Mouse (Mus musculus) midbrain, embryonic 14.5 days (tissue): ENCODE results near the gene Adamts14. TPM values are rescaled to one million over a fixed set of nuclear protein-coding genes. Genes with fewer than 3 reads are reported as not detected.
A peak's percentile ranks its signal among the peaks of the same experiment; 100 is the strongest.

Experiments used
- ATAC-seq: fragments of 200-750 bp; cut with Nextera tagmentation; 2 replicates; pipeline ENCODE4 v1.8.0; 2017; ENCODE audit warnings: moderate number of reproducible peaks, moderate library complexity; ENCODE audit not compliant: low FRiP score, low TSS enrichment
- DNase-seq: peaks from one replicate; pipeline ENCODE4 v3.0.0-alpha.2; 2015
- H3K27ac ChIP-seq: fragments of 300-500 bp; sonication (generic); replicated peaks from 2 replicates; pipeline ENCODE4 v1.5.1; 2014; ENCODE audit warnings: mild to moderate bottlenecking, low read depth, low read length, moderate library complexity
- H3K27me3 ChIP-seq: fragments of 300-500 bp; sonication (generic); 2 replicates; pipeline ENCODE4 v1.6.1; 2014; ENCODE audit warnings: low read length, control low read depth, mixed read lengths; ENCODE audit not compliant: control insufficient read depth, insufficient read depth
- H3K36me3 ChIP-seq: fragments of 300-500 bp; sonication (generic); 2 replicates; pipeline ENCODE4 v1.6.1; 2014; ENCODE audit warnings: low read length, control low read depth; ENCODE audit not compliant: control insufficient read depth, insufficient read depth
- H3K4me1 ChIP-seq: fragments of 300-500 bp; sonication (generic); 2 replicates; pipeline ENCODE4 v1.6.1; 2014; ENCODE audit warnings: mild to moderate bottlenecking, antibody characterized with exemption, low read length, control low read depth; ENCODE audit not compliant: control insufficient read depth, insufficient read depth
- H3K4me2 ChIP-seq: fragments of 300-500 bp; sonication (generic); 2 replicates; pipeline ENCODE4 v1.6.1; 2014; ENCODE audit warnings: mild to moderate bottlenecking, low read length, moderate library complexity
- H3K4me3 ChIP-seq: fragments of 300-500 bp; sonication (generic); replicated peaks from 2 replicates; pipeline ENCODE4 v1.5.1; 2014; ENCODE audit warnings: low read depth, low read length
- H3K9ac ChIP-seq: fragments of 300-500 bp; sonication (generic); replicated peaks from 2 replicates; pipeline ENCODE4 v1.6.1; 2014; ENCODE audit warnings: mild to moderate bottlenecking, low read length, moderate library complexity
- H3K9me3 ChIP-seq: fragments of 300-500 bp; sonication (generic); 2 replicates; pipeline ENCODE4 v1.6.1; 2016; ENCODE audit warnings: low read length, control low read depth, mixed read lengths; ENCODE audit not compliant: control insufficient read depth
- WGBS: fragments of 180-500 bp; shearing (Covaris S2); extraction: QIAGEN DNeasy Blood & Tissue Kit; methylation state at CpG from one replicate; pipeline ENCODE4 v1.1.7; 2014; 5-methylcytosine and 5-hydroxymethylcytosine counted together
- polyA plus RNA-seq: library from polyadenylated mRNA; unstranded; fragments of >200 nt; fragmentation: Nextera tagmentation; extraction: Ambion mirVana; gene quantifications from 2 replicates; pipeline ENCODE4 v1.2.1, GENCODE M21; 2014

Gene Adamts14
- polyA plus RNA-seq, 1 experiment from 2014 or later: 0.22 TPM

DNA sequence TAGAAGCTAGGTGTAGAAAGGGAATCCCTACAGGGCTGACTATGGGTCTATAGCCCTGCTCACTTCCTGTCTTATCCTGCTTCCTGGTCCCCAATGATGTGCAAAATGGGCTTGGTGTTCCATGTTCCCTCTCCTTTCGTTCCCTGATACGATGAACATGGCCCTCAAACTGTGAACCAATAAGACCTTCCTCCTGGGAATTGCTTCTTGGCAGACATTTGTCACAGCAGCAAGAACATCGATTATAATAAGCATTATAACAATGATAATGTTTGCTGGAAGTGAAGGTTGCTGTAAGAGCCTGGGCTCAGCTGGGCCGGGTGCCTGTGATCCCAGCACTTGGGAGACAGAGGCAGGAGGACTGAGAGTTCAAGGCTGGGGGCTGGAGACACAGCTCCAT is 11.1 kb upstream of the Adamts14 start:
- WGBS: 88% methylated on average over 4 of the region's 4 CpGs
- no peak for DNase-seq

DNA sequence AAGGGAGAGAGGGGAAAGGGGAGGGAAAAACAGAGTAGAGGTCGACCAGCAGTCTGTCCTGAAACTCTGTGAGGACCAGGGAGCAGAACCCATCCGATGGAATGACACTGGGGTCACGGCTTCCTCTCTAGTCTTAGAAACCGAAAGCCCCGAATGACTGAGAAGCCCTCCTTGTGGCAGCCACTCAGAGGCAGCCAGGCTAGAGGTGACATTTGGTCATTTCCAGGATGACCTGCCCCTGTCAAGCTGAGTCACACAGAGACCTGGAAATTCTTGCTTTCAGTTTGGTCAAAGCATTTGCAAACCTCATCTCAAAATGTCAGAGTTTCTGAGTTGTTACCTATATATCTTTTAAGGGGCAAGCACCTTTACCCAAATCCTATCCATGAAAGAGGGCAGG is 7.9 kb upstream of the Adamts14 start:
- Histone ChIP-seq H3K27me3 (no peaks in the 10 kb centered on the region), H3K4me2 (no peak overlapping the region), H3K4me1 (no peaks in the 10 kb centered on the region), H3K9me3 (no peaks in the 10 kb centered on the region), H3K4me3 (no peak overlapping the region), H3K27ac (no peak overlapping the region), H3K36me3 (no peaks in the 10 kb centered on the region), H3K9ac (no peak overlapping the region)
- WGBS: 83% methylated on average over 5 of the region's 5 CpGs
- ATAC-seq (no peak), DNase-seq (no peak)

More for the DNA sequence above, 11.1 kb upstream of the Adamts14 start:
- Histone ChIP-seq H3K9me3 (no peaks in the 10 kb centered on the region), H3K27me3 (no peaks in the 10 kb centered on the region), H3K4me1 (no peaks in the 10 kb centered on the region), H3K9ac (no peak overlapping the region), H3K4me3 (no peak overlapping the region), H3K4me2 (no peak overlapping the region), H3K36me3 (no peaks in the 10 kb centered on the region), H3K27ac (no peak overlapping the region)
- ATAC-seq: no peak

DNA sequence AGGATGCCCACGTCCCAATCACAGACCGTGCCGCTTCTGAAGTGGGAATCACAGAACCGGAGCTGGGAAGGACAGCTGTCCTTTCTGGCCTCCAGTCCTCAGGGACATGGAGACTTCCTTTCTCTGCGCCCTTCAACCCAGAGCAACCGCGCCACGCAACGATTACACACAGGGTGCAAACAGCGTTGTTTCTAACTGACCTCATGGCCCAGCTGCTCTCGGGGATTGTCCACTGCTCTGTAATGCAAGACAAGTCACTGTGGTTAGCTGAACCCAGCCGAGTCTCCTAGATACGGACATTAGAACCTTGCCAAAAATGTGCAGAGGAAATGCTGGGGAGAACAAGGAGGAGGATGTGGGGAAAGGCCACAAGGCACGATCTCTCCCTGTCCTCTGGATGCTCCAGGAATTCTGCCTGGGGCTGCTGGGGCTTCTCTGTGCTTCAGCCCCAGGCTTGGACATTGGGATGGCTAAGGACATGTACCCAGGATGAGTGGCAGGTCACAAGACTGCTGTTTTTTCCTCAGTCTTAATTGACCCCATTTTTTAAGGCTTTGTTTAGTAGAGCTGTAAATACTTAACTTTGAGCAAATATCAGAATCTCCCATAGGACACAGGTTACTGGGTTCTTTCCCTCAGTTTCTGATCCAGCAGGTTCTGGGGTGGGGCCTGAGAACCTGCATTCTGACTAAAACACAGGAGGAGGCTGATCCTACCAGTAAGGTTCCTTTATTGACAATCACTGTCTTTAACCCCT is 4.9 kb upstream of the Adamts14 start:
- DNase-seq: no peak
- H3K36me3 ChIP-seq: no peaks in the 10 kb centered on the region
- no peak overlapping the region for H3K27ac ChIP-seq
- H3K9ac ChIP-seq: no peak overlapping the region
- H3K4me1 ChIP-seq: no peaks in the 10 kb centered on the region
- ATAC-seq: no peak
- H3K9me3 ChIP-seq: no peaks in the 10 kb centered on the region
- whole genome bisulfite sequencing: 67% methylated on average over 14 of the region's 14 CpGs
- no peak overlapping the region for H3K4me3 ChIP-seq
- H3K4me2 ChIP-seq: no peak overlapping the region
- peaks cover 15% of the 10 kb centered on the region for H3K27me3 ChIP-seq

DNA sequence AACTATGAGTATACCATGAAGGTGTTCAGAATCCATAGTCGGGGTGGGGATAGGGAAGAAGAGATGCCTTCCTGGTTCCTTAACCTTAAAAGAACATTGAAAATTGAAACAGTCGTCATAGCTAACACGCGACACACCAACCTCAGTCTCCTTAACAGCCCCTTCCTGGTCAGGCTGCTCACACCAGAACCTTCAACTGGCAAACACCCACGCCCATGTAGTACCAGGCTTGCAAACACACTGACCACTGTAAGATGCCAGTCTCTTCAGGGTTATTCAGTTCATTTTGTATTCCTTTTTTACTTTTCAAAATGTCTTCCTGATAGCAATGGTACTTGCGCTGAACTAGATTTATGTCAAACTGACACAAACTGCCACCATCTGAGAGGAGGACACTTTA is 3.8 kb upstream of the Adamts14 start:
- no peak for DNase-seq
- no peak for ATAC-seq
- no peak overlapping the region for H3K27ac ChIP-seq
- H3K9ac ChIP-seq: no peak overlapping the region
- no peaks in the 10 kb centered on the region for H3K9me3 ChIP-seq
- no peaks in the 10 kb centered on the region for H3K36me3 ChIP-seq
- no peak overlapping the region for H3K4me2 ChIP-seq
- WGBS: 94% methylated on average over 6 of the region's 6 CpGs
- H3K4me1 ChIP-seq: 0 out of 2 replicates have a peak, but pooled peaks cover 4% of the 10 kb centered on the region
- H3K27me3 ChIP-seq: peaks cover 25% of the 10 kb centered on the region
- no peak overlapping the region for H3K4me3 ChIP-seq

DNA sequence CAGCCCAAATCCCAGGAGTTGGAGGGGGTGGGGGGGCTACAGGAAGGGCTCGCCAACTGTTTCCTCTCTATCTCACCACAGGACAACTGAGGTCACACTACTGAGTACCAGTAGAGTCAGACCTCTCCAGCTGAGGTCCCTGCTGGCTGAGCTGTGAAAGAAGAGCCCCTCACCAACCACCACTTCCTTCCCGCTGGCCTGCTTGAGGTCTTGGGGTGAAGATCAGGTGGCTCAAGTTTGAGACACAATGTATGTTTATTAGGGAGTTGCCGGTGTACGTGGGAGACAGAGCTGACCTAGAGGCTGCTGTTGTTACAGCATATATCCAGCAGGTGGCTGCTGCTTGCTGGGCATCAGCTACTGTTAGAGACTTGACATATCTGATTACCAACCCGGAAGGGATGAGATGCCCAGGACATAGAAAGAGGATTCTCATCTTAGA is 2.5 kb upstream of the Adamts14 start:
- Histone ChIP-seq H3K4me3 (no peak overlapping the region), H3K9me3 (no peaks in the 10 kb centered on the region), H3K36me3 (no peaks in the 10 kb centered on the region), H3K27me3 (peaks cover 28% of the 10 kb centered on the region), H3K9ac (no peak overlapping the region), H3K27ac (no peak overlapping the region), H3K4me1 (0 out of 2 replicates have a peak, but pooled peaks cover 4% of the 10 kb centered on the region), H3K4me2 (no peak overlapping the region)
- ATAC-seq (0 out of 2 replicates have a peak, but pooled peaks have one; percentile 29), DNase-seq (peak; percentile 82)
- 5% methylated on average over 5 of the region's 5 CpGs for WGBS

DNA sequence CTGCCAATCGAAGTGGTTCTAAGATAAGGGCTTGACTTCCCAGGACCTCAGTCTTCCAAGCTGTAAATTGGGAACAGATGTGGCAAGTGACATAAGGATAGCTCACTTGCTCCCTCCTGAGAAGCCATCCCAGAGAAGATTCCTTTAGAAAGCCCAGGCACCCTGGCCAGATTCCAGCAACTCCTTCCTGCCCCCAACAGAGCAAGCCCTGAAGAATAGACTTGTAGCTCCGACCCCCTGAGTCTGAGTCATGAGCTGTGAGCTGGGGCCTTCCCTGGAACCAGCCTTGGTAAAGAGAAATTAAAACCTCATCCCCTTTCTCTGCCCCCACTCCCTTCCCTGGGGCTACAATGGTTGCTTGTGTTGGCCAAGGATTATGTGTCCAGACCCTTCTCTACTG is 1.3 kb upstream of the Adamts14 start:
- Histone ChIP-seq H3K4me3 (no peak overlapping the region), H3K36me3 (no peaks in the 10 kb centered on the region), H3K4me1 (0 out of 2 replicates have a peak, but pooled peaks cover 4% of the 10 kb centered on the region), H3K4me2 (no peak overlapping the region), H3K27ac (no peak overlapping the region), H3K9me3 (no peaks in the 10 kb centered on the region), H3K27me3 (peaks cover 28% of the 10 kb centered on the region), H3K9ac (no peak overlapping the region)
- DNase-seq: no peak
- 64% methylated on average over 2 of the region's 2 CpGs for WGBS
- ATAC-seq: no peak

DNA sequence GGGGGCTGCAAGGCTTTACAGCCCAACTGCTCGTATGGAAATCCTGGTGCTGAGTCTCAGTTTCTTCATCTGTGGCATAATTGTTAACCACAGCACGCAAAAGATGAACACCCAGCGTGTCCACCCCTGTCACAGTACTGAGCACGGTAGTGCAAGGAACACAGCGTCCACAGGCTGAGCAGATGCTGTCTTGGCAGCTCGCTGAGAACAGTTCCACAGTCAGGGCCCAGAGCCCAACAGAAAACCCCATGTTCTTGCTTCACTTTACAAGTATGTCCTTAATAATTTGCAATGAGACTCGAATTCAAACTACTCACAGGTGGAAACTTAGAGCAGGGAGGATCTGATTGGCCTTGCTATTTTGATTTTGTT is 592 bp upstream of the Adamts14 start:
- ATAC-seq: no peak
- H3K9ac ChIP-seq: no peak overlapping the region; the same call in 1 of the 2 replicates
- no peak overlapping the region for H3K27ac ChIP-seq
- peak overlapping the region; percentile 94 for H3K4me2 ChIP-seq
- 45% methylated on average over 7 of the region's 7 CpGs for whole genome bisulfite sequencing
- no peak for DNase-seq
- H3K27me3 ChIP-seq: peaks cover 28% of the 10 kb centered on the region
- H3K36me3 ChIP-seq: no peaks in the 10 kb centered on the region
- H3K4me3 ChIP-seq: peak overlapping the region; percentile 48
- H3K9me3 ChIP-seq: no peaks in the 10 kb centered on the region
- 0 out of 2 replicates have a peak, but pooled peaks cover 4% of the 10 kb centered on the region for H3K4me1 ChIP-seq

DNA sequence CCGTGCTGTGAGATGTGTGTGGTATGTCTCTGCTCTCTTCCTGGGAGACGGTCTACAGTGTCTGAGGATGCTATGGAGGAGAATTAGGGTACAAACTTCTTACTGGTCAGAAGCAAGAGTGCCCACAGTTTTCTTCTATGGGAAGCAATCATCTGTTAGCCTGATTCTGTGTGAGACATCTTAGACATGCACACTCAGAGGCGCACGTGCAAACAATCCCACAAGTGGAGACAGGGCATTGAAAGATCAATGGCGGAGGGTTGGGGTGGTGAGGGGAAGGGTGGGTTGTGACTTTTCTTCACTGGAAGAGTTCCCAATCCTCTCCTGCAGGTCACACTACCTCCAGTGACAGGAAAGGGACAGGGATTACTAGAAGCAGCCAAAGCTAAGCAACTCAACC is 607 bp downstream of the Adamts14 start:
- WGBS: 39% methylated on average over 5 of the region's 5 CpGs
- no peak for ATAC-seq
- H3K27ac ChIP-seq: no peak overlapping the region

DNA sequence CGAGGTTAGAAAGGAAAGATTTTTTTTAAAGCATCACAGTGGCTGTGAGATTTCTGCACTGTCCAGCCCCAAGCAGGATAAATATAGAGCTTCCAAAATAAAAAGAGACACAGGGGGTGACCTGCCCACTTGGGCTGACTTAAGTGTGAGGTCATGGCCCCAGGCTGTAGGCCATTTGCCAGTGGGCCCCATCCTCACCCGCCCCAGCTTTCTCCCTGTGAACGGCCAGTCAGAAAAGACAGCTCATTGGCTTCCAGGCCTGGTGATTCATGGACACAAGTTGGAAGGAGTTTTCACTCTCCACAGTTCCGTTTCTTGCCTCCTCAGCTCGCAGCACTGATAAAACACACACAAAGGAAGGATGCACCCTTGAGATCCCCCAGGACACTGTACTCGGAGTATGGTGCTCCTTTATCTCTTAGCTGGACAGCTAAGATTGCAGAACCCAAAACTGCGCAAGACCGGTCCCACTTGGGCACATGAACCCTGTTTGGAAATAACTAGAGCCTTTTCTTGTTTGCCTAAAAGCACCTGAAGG is 1.1 kb downstream of the Adamts14 start:
- Histone ChIP-seq H3K36me3 (no peaks in the 10 kb centered on the region), H3K4me2 (no peak overlapping the region), H3K4me1 (0 out of 2 replicates have a peak, but pooled peaks cover 4% of the 10 kb centered on the region), H3K4me3 (no peak overlapping the region), H3K9ac (no peak overlapping the region), H3K27ac (no peak overlapping the region), H3K27me3 (peaks cover 28% of the 10 kb centered on the region), H3K9me3 (no peaks in the 10 kb centered on the region)
- WGBS: 60% methylated on average over 8 of the region's 8 CpGs
- ATAC-seq (no peak), DNase-seq (no peak)

More for the DNA sequence above, 607 bp downstream of the Adamts14 start:
- peak overlapping the region; percentile 59; the same call in 1 of the 2 replicates for H3K9ac ChIP-seq
- peak overlapping the region; percentile 94 for H3K4me2 ChIP-seq
- H3K4me1 ChIP-seq: 0 out of 2 replicates have a peak, but pooled peaks cover 4% of the 10 kb centered on the region
- no peaks in the 10 kb centered on the region for H3K36me3 ChIP-seq
- H3K9me3 ChIP-seq: no peaks in the 10 kb centered on the region
- peak overlapping the region; percentile 48 for H3K4me3 ChIP-seq
- DNase-seq: no peak
- H3K27me3 ChIP-seq: peaks cover 28% of the 10 kb centered on the region
